Mouse (Mus musculus) heart, adult 2 months (tissue): Measurements from ENCODE around the gene Ube2cbp.

ENCODE experiments used
- CTCF ChIP-seq: fragments of 200-600 bp; IDR thresholded peaks from 2 replicates; pipeline ENCODE4 v1.8.1; 2022; ENCODE audit warnings: antibody characterized with exemption, mild to moderate bottlenecking, moderate library complexity
- POLR2A ChIP-seq: fragments of 200-500 bp; IDR thresholded peaks from 2 replicates; pipeline ENCODE4 v1.6.1; 2011; ENCODE audit warnings: mild to moderate bottlenecking, low read depth, low read length, control low read depth; ENCODE audit not compliant: insufficient read depth

GRCm38 (mm10) chr9:86301407-86301806 lies 163.3 kb downstream of the Ube2cbp start:
- TF ChIP-seq CTCF (no peak), POLR2A (no peak)
